Mouse (Mus musculus) kidney, adult 2 months (tissue): ENCODE results near the gene Trdmt1.

Experiments
- CTCF ChIP-seq: fragments of 200-500 bp; conservative IDR thresholded peaks from 2 replicates; pipeline ENCODE4 v1.5.1; 2011; ENCODE audit warnings: low read depth, mild to moderate bottlenecking, control low read depth, low read length, moderate library complexity, mixed read lengths; ENCODE audit not compliant: insufficient read depth, insufficient read length
- POLR2A ChIP-seq: fragments of 200-500 bp; IDR thresholded peaks from one replicate; pipeline ENCODE4 v1.6.1; 2011; ENCODE audit warnings: low read depth, low read length, control low read depth

DNA sequence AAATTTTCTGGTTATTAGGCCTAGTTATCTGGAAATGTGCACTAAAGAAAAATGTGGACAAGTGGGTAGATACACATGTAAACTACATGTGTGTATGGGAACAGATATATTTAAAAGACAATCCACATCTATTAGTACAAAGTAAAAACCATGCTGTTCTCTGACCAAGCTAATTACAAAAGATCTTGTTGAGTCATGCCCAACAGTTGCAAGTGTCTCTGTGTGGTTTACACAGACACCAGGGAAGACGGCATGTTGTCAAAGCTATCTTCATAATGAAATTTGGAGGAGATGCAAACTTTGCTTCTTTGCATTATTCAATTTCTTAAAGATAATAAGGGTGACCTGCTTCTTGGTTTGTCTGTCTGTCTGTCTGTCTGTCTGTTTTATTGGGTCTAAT, 4.6 kb downstream of the Trdmt1 start:
- no peak for TF ChIP-seq CTCF
- no peak for TF ChIP-seq POLR2A
